Mouse (Mus musculus) right cerebral cortex, postnatal 36 days (tissue): ENCODE results near the gene Coq7.

Experiments used
- DNase-seq, 2 experiments: peaks; one replicate each; pipeline ENCODE4 v3.0.0; 2022; ENCODE audit warnings: low spot score in 2 of 2, mixed read lengths in 1 of 2

Gene Coq7

GRCm38 (mm10) chr7:118494892-118495579 lies 38.1 kb downstream of the Coq7 start:
- DNase-seq, result no peak

DNA sequence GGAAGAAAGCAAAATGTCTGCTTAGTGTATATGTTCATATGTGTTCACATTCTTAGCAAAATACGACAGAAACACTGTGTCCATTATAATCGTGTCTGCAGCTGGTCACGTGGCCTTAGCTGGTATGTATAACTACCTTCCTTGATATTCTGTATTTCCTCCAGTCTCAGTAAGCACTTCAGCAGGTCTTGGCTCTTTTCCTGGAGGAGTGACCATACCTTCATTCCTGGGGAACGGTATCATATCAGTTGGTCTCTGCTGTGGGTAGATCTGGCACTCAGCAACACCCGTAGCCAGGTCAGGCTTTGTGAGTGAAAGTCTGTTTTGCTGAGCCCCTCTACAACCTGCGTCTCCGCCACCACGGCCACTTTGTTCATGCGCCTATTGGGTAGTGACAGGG lies 39.3 kb downstream of the Coq7 start:
- DNase-seq, result no peak

- DNase-seq, result no peak
These were observed 41.6 kb downstream of the Coq7 start, which contains the start of gene Itpripl2 for GRCm38 (mm10) chr7:118491431-118492147. TSS of gene Itpripl2 (minus strand) at chr7:118491975.

- no peak for DNase-seq
These were observed 42.3 kb downstream of the Coq7 start for GRCm38 (mm10) chr7:118490666-118491430.

DNA sequence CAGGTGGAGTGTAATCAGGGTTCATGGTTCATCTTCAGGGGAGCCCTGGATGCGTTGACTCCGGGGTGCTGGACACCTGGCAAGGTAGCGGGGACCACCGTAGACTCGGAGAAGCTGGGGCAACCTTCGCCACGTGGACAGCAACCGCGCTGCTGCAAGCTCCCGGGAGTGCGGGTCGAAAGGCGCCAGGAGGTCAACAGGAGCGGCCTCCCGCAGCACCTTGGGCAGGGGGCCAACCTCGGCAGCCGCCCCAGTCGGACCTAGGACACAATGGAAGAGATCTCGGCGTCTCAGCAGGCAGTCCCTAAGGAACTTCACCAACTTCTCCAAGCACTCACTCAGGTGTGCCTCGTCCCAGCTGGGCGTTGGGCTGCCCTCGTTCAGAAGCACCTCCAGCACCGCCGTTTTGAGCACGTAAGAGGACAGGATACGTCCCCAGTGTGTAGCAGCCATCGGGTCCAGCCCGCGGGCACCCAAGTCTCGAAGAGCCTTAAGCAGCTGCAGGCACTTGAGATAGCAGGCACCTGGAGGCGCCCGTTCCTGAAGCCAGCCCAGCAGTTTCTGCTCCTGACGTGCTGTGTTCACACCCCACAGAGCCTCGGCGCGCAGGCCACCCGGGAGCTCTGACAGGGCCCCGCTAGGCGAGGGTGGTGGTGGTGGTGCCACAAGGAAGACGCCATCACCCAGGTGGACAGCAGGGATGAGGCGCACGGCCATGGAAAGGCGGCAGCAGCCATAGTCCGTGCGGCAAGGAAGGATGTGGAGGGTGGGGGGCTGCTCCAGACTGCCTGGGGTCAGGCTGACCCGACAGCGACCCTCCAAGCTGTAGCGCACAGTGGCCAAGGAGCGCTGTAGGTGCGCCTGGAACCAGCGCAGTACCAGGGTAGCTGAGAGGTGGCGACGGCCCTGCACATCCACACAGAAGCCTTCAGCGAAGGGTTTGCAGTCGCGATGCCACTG lies 43.2 kb downstream of the Coq7 start:
- no peak for DNase-seq

DNA sequence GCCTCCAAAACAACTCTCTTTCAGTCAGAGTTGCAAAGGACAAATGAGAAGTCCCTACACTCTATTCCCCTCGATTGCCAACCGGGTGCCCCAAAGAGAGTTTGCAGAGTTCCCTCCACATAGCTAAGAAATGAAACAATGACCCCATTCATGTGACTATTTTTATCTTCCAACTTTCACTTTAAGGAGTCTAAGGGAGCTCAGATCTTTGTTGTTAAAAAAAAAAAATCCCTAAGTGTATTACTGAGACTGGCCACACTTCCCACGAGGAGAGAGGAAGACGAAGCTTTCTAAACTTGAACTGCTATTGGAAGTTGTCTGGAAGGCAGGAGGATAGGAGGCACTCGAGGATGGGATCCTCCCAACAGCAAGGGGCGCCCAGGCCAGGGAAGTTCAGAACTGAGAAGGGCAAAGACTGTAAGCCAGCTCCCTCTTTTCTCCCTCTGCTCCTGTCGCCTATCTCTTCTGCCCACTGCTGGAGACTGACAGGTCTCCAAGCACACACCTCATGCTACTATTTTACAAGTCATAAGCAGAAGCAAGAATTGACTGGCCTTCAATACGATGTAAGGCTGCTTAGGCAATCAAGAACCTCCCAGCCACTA lies 45.0 kb downstream of the Coq7 start:
- no peak for DNase-seq

- DNase-seq, result no peak
These were observed 46.2 kb downstream of the Coq7 start for GRCm38 (mm10) chr7:118486917-118487316.

DNA sequence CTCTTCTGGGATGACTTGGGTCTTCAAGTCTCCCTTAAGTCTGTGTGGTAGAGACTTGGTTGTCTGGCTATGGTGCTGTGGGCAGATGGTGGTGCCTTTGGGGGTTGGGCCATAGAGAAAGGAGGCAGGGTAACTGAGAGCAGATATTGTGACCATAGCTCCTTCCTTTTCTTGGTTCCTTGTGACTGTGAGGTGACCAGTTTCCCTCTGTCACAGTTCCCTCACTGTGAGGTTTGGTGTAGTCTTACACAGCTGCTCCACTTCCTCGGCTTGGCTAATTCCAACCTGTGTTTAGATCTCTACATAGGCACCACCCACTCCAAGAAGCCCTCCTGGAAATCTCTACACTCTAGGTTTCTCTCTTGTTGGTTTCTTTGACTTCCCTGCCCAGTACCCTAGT lies 49.2 kb downstream of the Coq7 start:
- no peak for DNase-seq

- no peak for DNase-seq
These were observed 51.2 kb downstream of the Coq7 start for GRCm38 (mm10) chr7:118482001-118482400.

DNA sequence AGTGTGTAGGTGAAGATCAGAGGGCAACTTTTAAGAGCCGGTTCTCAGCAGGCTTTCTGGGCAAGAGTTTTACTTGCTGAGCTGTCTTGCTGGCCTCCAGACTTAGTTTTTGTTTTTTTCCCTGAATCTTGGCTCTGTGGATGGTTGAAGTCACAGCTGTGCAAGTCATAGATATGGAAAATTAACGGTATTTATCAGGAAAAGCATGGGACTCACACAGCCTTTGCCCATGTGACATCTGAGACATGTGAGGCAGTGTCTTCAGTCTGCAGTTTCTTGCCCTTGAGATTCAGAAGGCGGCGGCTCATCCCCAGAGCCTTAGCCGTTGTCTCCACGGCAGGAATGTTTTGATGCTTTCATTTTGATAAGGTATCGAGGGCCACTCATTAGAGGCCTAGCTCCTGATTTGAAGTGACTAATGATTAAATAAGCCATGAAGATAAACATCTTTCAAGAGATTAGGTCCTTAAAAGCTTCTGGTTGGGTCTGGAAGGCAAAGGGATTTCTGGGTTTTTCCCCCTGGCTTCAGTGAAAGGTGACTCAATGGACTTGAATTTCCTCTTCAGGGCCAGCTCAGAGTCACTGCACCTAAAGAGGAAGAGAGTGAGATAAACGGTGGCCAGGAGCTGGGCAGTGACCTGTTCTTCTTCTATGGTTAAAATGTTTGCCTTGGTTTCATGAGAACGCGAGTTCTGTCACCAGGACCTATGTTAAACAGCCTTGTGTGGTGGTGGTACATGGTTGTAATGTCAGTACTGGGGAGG lies 51.9 kb downstream of the Coq7 start:
- DNase-seq, result no peak

- no peak for DNase-seq
These were observed 52.9 kb downstream of the Coq7 start for GRCm38 (mm10) chr7:118480160-118480709.

GRCm38 (mm10) chr7:118478835-118479312 lies 54.3 kb downstream of the Coq7 start:
- no peak for DNase-seq

GRCm38 (mm10) chr7:118476428-118476827 lies 56.7 kb downstream of the Coq7 start:
- no peak for DNase-seq

- no peak for DNase-seq
These were observed 58.0 kb downstream of the Coq7 start for GRCm38 (mm10) chr7:118475008-118475705.

DNA sequence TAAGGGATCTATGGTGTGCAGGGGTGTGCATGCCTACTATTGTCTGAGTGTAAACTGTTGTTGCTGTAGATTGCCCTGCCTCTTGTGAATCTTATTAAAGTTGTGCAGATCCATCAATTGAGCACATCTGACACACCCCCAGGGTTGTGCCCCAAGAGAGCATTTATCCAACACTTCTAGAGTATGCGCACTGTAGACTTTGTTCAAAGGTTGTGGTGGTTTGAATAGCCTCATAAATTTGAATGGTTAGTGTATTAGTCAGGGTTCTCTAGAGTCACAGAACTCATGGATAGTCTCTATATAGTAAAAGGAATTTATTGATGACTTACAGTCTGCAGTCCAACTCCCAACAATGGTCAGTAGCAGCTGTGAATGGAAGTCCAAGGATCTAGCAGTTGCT lies 60.3 kb downstream of the Coq7 start:
- DNase-seq, result no peak

DNA sequence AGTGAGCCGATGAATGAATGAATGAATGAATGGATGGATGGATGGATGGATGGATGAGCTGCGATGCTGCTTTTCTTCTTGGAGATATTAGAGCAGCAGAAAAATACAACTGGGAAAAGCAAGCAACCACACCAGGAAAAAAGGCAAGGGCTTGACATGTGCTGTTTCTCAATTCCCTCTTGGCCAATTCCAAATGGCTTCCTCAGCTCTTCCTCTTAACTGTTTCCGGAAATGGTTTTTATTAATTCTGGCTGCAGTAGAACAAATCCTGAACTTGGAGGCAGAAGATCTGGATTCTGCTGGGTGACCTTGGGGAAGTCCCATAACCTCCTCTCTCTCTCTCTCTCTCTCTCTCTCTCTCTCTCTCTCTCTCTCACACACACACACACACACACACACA lies 65.1 kb downstream of the Coq7 start:
- no peak for DNase-seq

- no peak for DNase-seq
These were observed 68.7 kb downstream of the Coq7 start for GRCm38 (mm10) chr7:118464432-118464831.

GRCm38 (mm10) chr7:118462818-118463762 lies 70.1 kb downstream of the Coq7 start:
- no peak for DNase-seq
